Mouse (Mus musculus) liver, embryonic 14.5 days (tissue): Measurements from ENCODE around the gene Anapc10. TPM values are rescaled to one million over a fixed set of nuclear protein-coding genes. Genes with fewer than 3 reads are reported as not detected.
"Not testable (repeated sequence)": the region's sequence is repeated elsewhere in the genome, so short reads cannot be mapped to it uniquely, and the experiment has no call there.

Experiments used
- ATAC-seq: fragments of 200-750 bp; cut with Nextera tagmentation; 2 replicates; pipeline ENCODE4 v1.8.0; 2017; ENCODE audit warnings: moderate number of reproducible peaks, mild to moderate bottlenecking, moderate library complexity; ENCODE audit not compliant: insufficient read depth
- DNase-seq, 3 experiments: peaks; one replicate each; pipeline ENCODE4 v3.0.0-alpha.2; 2012 to 2013; ENCODE audit warnings: low read depth in 3 of 3, low spot score in 3 of 3
- H3K27ac ChIP-seq: fragments of 300-500 bp; sonication (generic); 2 replicates; pipeline ENCODE4 v1.5.1; 2014; ENCODE audit warnings: moderate library complexity, mild to moderate bottlenecking, control low read depth, inconsistent platforms
- H3K27me3 ChIP-seq: fragments of 300-500 bp; sonication (generic); 2 replicates; pipeline ENCODE4 v1.6.1; 2014; ENCODE audit warnings: mild to moderate bottlenecking, low read length, moderate library complexity; ENCODE audit not compliant: control insufficient read depth, insufficient read depth
- H3K36me3 ChIP-seq: fragments of 300-500 bp; sonication (generic); replicated peaks from 2 replicates; pipeline ENCODE4 v1.6.1; 2014; ENCODE audit warnings: low read depth; ENCODE audit not compliant: control insufficient read depth, insufficient read depth
- H3K4me1 ChIP-seq, 2 experiments: fragments of 200-500 bp in 1 of 2; fragments of 300-500 bp in 1 of 2; sonication (generic) in 1 of 2; replicated peaks; 2 replicates each; pipeline ENCODE4 v1.6.1; 2012 to 2014; ENCODE audit warnings: antibody characterized with exemption in 1 of 2, inconsistent platforms in 1 of 2, low read length in 1 of 2; ENCODE audit not compliant: control insufficient read depth in 2 of 2, insufficient read depth in 2 of 2
- H3K4me2 ChIP-seq: fragments of 300-500 bp; sonication (generic); 2 replicates; pipeline ENCODE4 v1.6.1; 2014; ENCODE audit warnings: low read depth, mild to moderate bottlenecking, control low read depth, moderate library complexity
- H3K4me3 ChIP-seq, 2 experiments: fragments of 200-500 bp in 1 of 2; fragments of 300-500 bp in 1 of 2; sonication (generic) in 1 of 2; 2 replicates each; pipeline ENCODE4 v1.5.1; 2012 to 2014; ENCODE audit warnings: low read depth in 2 of 2, low read length in 2 of 2, mild to moderate bottlenecking in 2 of 2, control low read depth in 1 of 2, inconsistent platforms in 1 of 2, moderate library complexity in 1 of 2; ENCODE audit not compliant: insufficient read depth in 1 of 2
- H3K9ac ChIP-seq: fragments of 300-500 bp; sonication (generic); replicated peaks from 2 replicates; pipeline ENCODE4 v1.6.1; 2014; ENCODE audit warnings: mild to moderate bottlenecking, control low read depth, moderate library complexity
- H3K9me3 ChIP-seq: fragments of 300-500 bp; sonication (generic); 2 replicates; pipeline ENCODE4 v1.6.1; 2016; ENCODE audit warnings: low read length, mixed read lengths; ENCODE audit not compliant: control insufficient read depth
- CTCF ChIP-seq: IDR thresholded peaks from 2 replicates; pipeline ENCODE4 v1.5.1; 2016; ENCODE audit warnings: antibody characterized with exemption, low read depth, control low read depth
- EP300 ChIP-seq: IDR thresholded peaks from 2 replicates; pipeline ENCODE4 v1.6.1; 2016; ENCODE audit warnings: antibody characterized with exemption, low read depth
- WGBS: fragments of 180-500 bp; shearing (Covaris S2); extraction: QIAGEN DNeasy Blood & Tissue Kit; methylation state at CpG from one replicate; pipeline ENCODE4 v1.1.7; 2014; ENCODE audit not compliant: insufficient replicate concordance; 5-methylcytosine and 5-hydroxymethylcytosine counted together
- polyA plus RNA-seq, 2 experiments: library from polyadenylated mRNA; depleted of rRNA in 1 of 2; stranded (reverse) in 1 of 2; unstranded in 1 of 2; fragments of >200 nt; fragmentation: Nextera tagmentation in 1 of 2; extraction: Ambion mirVana in 1 of 2; gene quantifications; 2 replicates each; pipeline versions ENCODE4 v1.2.1 to v1.2.3; 2012 to 2014

Anapc10 gene
- polyA plus RNA-seq, 2 experiments = 3.7 to 16.7 TPM

GRCm38 (mm10) chr8:79748171-79748570 lies 36.6 kb downstream of the Anapc10 start:
- ATAC-seq (no peak), DNase-seq (no peak)
- H3K27ac ChIP-seq = no peak overlapping the region
- TF ChIP-seq EP300 = no peak
- no peak for TF ChIP-seq CTCF
- WGBS = 58% methylated on average over 2 of the region's 2 CpGs
- no peak overlapping the region for H3K4me3 ChIP-seq
- H3K36me3 ChIP-seq = no peaks in the 10 kb centered on the region
- no peaks in the 10 kb centered on the region for H3K4me1 ChIP-seq
- no peaks in the 10 kb centered on the region for H3K27me3 ChIP-seq
- no peak overlapping the region for H3K4me2 ChIP-seq
- H3K9ac ChIP-seq = no peak overlapping the region
- H3K9me3 ChIP-seq = no peaks in the 10 kb centered on the region

- no peaks in the 10 kb centered on the region for H3K36me3 ChIP-seq
- no peak overlapping the region for H3K4me2 ChIP-seq
- H3K27ac ChIP-seq = no peak overlapping the region
- no peaks in the 10 kb centered on the region for H3K4me1 ChIP-seq
- no peak overlapping the region for H3K4me3 ChIP-seq
- DNase-seq (no peak), ATAC-seq (no peak)
- no peak overlapping the region for H3K9ac ChIP-seq
- no peaks in the 10 kb centered on the region for H3K9me3 ChIP-seq
- WGBS = 65% methylated on average over 4 of the region's 4 CpGs
- TF ChIP-seq CTCF (no peak), EP300 (no peak)
- H3K27me3 ChIP-seq = no peaks in the 10 kb centered on the region
Observed at GRCm38 (mm10) chr8:79748591-79748990, 37.0 kb downstream of the Anapc10 start.

GRCm38 (mm10) chr8:79750305-79750704 lies 38.7 kb downstream of the Anapc10 start:
- DNase-seq = no peak
- no peak overlapping the region for H3K27ac ChIP-seq
- 49% methylated on average over 2 of the region's 2 CpGs for WGBS
- H3K27me3 ChIP-seq = no peaks in the 10 kb centered on the region
- H3K4me1 ChIP-seq = no peaks in the 10 kb centered on the region
- ATAC-seq = no peak
- no peak overlapping the region for H3K4me2 ChIP-seq
- TF ChIP-seq CTCF = no peak
- no peak for TF ChIP-seq EP300
- H3K9ac ChIP-seq = no peak overlapping the region
- H3K36me3 ChIP-seq = no peaks in the 10 kb centered on the region
- H3K9me3 ChIP-seq = no peaks in the 10 kb centered on the region
- H3K4me3 ChIP-seq = no peak overlapping the region

- H3K36me3 ChIP-seq, ATAC-seq, H3K27me3 ChIP-seq, H3K9ac ChIP-seq, H3K9me3 ChIP-seq, H3K4me1 ChIP-seq, H3K4me3 ChIP-seq, H3K27ac ChIP-seq, H3K4me2 ChIP-seq, DNase-seq: not testable (repeated sequence)
- 59% methylated on average over 2 of the region's 2 CpGs for WGBS
Observed at GRCm38 (mm10) chr8:79794873-79795272, 83.3 kb downstream of the Anapc10 start.

- WGBS = 68% methylated on average over 7 of the region's 7 CpGs
- H3K4me3 ChIP-seq = no peak overlapping the region
- no peak overlapping the region for H3K4me2 ChIP-seq
- ATAC-seq (no peak), DNase-seq (no peak)
- no peaks in the 10 kb centered on the region for H3K36me3 ChIP-seq
- no peaks in the 10 kb centered on the region for H3K9me3 ChIP-seq
- TF ChIP-seq EP300 = no peak
- no peak for TF ChIP-seq CTCF
- no peak overlapping the region for H3K9ac ChIP-seq
- no peaks in the 10 kb centered on the region for H3K4me1 ChIP-seq
- H3K27ac ChIP-seq = no peak overlapping the region
- no peaks in the 10 kb centered on the region for H3K27me3 ChIP-seq
Observed at GRCm38 (mm10) chr8:79796690-79797089, 85.1 kb downstream of the Anapc10 start.

- DNase-seq (no peak), ATAC-seq (no peak)
- no peak overlapping the region for H3K4me2 ChIP-seq
- no peaks in the 10 kb centered on the region for H3K9me3 ChIP-seq
- H3K9ac ChIP-seq = no peak overlapping the region
- no peak overlapping the region for H3K4me3 ChIP-seq
- no peaks in the 10 kb centered on the region for H3K4me1 ChIP-seq
- no peaks in the 10 kb centered on the region for H3K36me3 ChIP-seq
- 49% methylated on average over 6 of the region's 6 CpGs for WGBS
- no peaks in the 10 kb centered on the region for H3K27me3 ChIP-seq
- TF ChIP-seq CTCF (no peak), EP300 (no peak)
- no peak overlapping the region for H3K27ac ChIP-seq
Observed at GRCm38 (mm10) chr8:79804499-79804898, 92.9 kb downstream of the Anapc10 start.
